Mouse (Mus musculus): ENCODE data around the gene Abt1. TPM values are rescaled to one million over a fixed set of nuclear protein-coding genes. Genes with fewer than 3 reads are reported as not detected.

Abt1 gene
- polyA plus RNA-seq, 1 experiment from 2014 or later = 11.9 TPM

- Histone ChIP-seq H3K36me3 (ENCODE audit: control insufficient read depth, insufficient read depth, low read length) (no peaks in the 10 kb centered on the region), H3K9me3 (ENCODE audit: control insufficient read depth, low read length) (no peaks in the 10 kb centered on the region), H3K27ac (ENCODE audit: low read depth) (peak overlapping the region; percentile 89; the same call in 1 of the 2 replicates), H3K9ac (ENCODE audit: low read length) (peak overlapping the region; percentile 67), H3K4me2 (ENCODE audit: low read length) (peak overlapping the region; percentile 79), H3K4me3 (ENCODE audit: low read depth, low read length) (peak overlapping the region; percentile 52), H3K27me3 (replicated peaks; ENCODE audit: control insufficient read depth, insufficient read depth, low read length) (no peaks in the 10 kb centered on the region), H3K4me1 (replicated peaks; ENCODE audit: control insufficient read depth, insufficient read depth, low read length) (peaks cover 21% of the 10 kb centered on the region; the same call in 1 of the 2 replicates)
- peak; percentile 66 for DNase-seq (ENCODE audit: low spot score)
- WGBS = 27% methylated on average over 10 of the region's 10 CpGs
- ATAC-seq (replicated peaks; ENCODE audit: low FRiP score, low TSS enrichment, low read depth) = no peak
These were observed 6.2 kb upstream of the Abt1 start for GRCm38 (mm10) chr13:23429771-23430380.

- Histone ChIP-seq H3K36me3 (ENCODE audit: control insufficient read depth, insufficient read depth, low read length) (no peaks in the 10 kb centered on the region), H3K9ac (ENCODE audit: low read length) (no peak overlapping the region), H3K4me1 (replicated peaks; ENCODE audit: control insufficient read depth, insufficient read depth, low read length) (peaks cover 19% of the 10 kb centered on the region; the same call in 1 of the 2 replicates), H3K4me3 (ENCODE audit: low read depth, low read length) (no peak overlapping the region), H3K9me3 (ENCODE audit: control insufficient read depth, low read length) (no peaks in the 10 kb centered on the region), H3K4me2 (ENCODE audit: low read length) (no peak overlapping the region), H3K27ac (ENCODE audit: low read depth) (no peak overlapping the region), H3K27me3 (replicated peaks; ENCODE audit: control insufficient read depth, insufficient read depth, low read length) (no peaks in the 10 kb centered on the region)
- DNase-seq (ENCODE audit: low spot score) = no peak
- WGBS = 64% methylated on average over 16 of the region's 16 CpGs
- no peak for ATAC-seq (replicated peaks; ENCODE audit: low FRiP score, low TSS enrichment, low read depth)
These were observed 4.7 kb upstream of the Abt1 start for GRCm38 (mm10) chr13:23428166-23428993.

GRCm38 (mm10) chr13:23427401-23427910 lies 3.8 kb upstream of the Abt1 start:
- Histone ChIP-seq H3K27me3 (replicated peaks; ENCODE audit: control insufficient read depth, insufficient read depth, low read length) (no peaks in the 10 kb centered on the region), H3K27ac (ENCODE audit: low read depth) (no peak overlapping the region), H3K4me1 (replicated peaks; ENCODE audit: control insufficient read depth, insufficient read depth, low read length) (peaks cover 23% of the 10 kb centered on the region; the same call in 1 of the 2 replicates), H3K4me3 (ENCODE audit: low read depth, low read length) (no peak overlapping the region), H3K36me3 (ENCODE audit: control insufficient read depth, insufficient read depth, low read length) (no peaks in the 10 kb centered on the region), H3K9ac (ENCODE audit: low read length) (no peak overlapping the region), H3K9me3 (ENCODE audit: control insufficient read depth, low read length) (no peaks in the 10 kb centered on the region), H3K4me2 (ENCODE audit: low read length) (no peak overlapping the region)
- no peak for ATAC-seq (replicated peaks; ENCODE audit: low FRiP score, low TSS enrichment, low read depth)
- 60% methylated on average over 10 of the region's 10 CpGs for WGBS
- DNase-seq (ENCODE audit: low spot score) = no peak

- no peak overlapping the region for H3K4me2 ChIP-seq (ENCODE audit: low read length)
- no peaks in the 10 kb centered on the region for H3K27me3 ChIP-seq (replicated peaks; ENCODE audit: control insufficient read depth, insufficient read depth, low read length)
- no peak overlapping the region for H3K27ac ChIP-seq (ENCODE audit: low read depth)
- DNase-seq (ENCODE audit: low spot score) (no peak), ATAC-seq (replicated peaks; ENCODE audit: low FRiP score, low TSS enrichment, low read depth) (no peak)
- WGBS = 25% methylated on average over 14 of the region's 14 CpGs
- no peaks in the 10 kb centered on the region for H3K9me3 ChIP-seq (ENCODE audit: control insufficient read depth, low read length)
- H3K4me1 ChIP-seq (replicated peaks; ENCODE audit: control insufficient read depth, insufficient read depth, low read length) = peaks cover 23% of the 10 kb centered on the region; the same call in 1 of the 2 replicates
- no peak overlapping the region for H3K4me3 ChIP-seq (ENCODE audit: low read depth, low read length)
- no peak overlapping the region for H3K9ac ChIP-seq (ENCODE audit: low read length)
- H3K36me3 ChIP-seq (ENCODE audit: control insufficient read depth, insufficient read depth, low read length) = peaks cover 4% of the 10 kb centered on the region
These were observed 3.3 kb upstream of the Abt1 start for GRCm38 (mm10) chr13:23426922-23427321.

GRCm38 (mm10) chr13:23426335-23426734 lies 2.7 kb upstream of the Abt1 start:
- Histone ChIP-seq H3K4me3 (ENCODE audit: low read depth, low read length) (no peak overlapping the region), H3K9ac (ENCODE audit: low read length) (no peak overlapping the region), H3K4me1 (replicated peaks; ENCODE audit: control insufficient read depth, insufficient read depth, low read length) (peaks cover 23% of the 10 kb centered on the region; the same call in 1 of the 2 replicates), H3K27me3 (replicated peaks; ENCODE audit: control insufficient read depth, insufficient read depth, low read length) (no peaks in the 10 kb centered on the region), H3K9me3 (ENCODE audit: control insufficient read depth, low read length) (no peaks in the 10 kb centered on the region), H3K36me3 (ENCODE audit: control insufficient read depth, insufficient read depth, low read length) (peaks cover 10% of the 10 kb centered on the region), H3K27ac (ENCODE audit: low read depth) (no peak overlapping the region), H3K4me2 (ENCODE audit: low read length) (no peak overlapping the region)
- ATAC-seq (replicated peaks; ENCODE audit: low FRiP score, low TSS enrichment, low read depth) (no peak), DNase-seq (ENCODE audit: low spot score) (peak; percentile 73)
- 24% methylated on average over 8 of the region's 8 CpGs for WGBS

GRCm38 (mm10) chr13:23425505-23425904 lies 1.8 kb upstream of the Abt1 start:
- 11% methylated on average over 9 of the region's 9 CpGs for WGBS
- peaks cover 23% of the 10 kb centered on the region; the same call in 1 of the 2 replicates for H3K4me1 ChIP-seq (replicated peaks; ENCODE audit: control insufficient read depth, insufficient read depth, low read length)
- DNase-seq (ENCODE audit: low spot score) = peak; percentile 81

GRCm38 (mm10) chr13:23424494-23425325 lies 1.0 kb upstream of the Abt1 start:
- peaks cover 27% of the 10 kb centered on the region for H3K36me3 ChIP-seq (ENCODE audit: control insufficient read depth, insufficient read depth, low read length)
- peak overlapping the region; percentile 73 for H3K4me2 ChIP-seq (ENCODE audit: low read length)
- peak overlapping the region; percentile 18; the same call in 1 of the 2 replicates for H3K27ac ChIP-seq (ENCODE audit: low read depth)
- DNase-seq (ENCODE audit: low spot score) (peak; percentile 91), ATAC-seq (replicated peaks; ENCODE audit: low FRiP score, low TSS enrichment, low read depth) (peak; percentile 64)
- WGBS = 2% methylated on average over 25 of the region's 25 CpGs
- H3K4me1 ChIP-seq (replicated peaks; ENCODE audit: control insufficient read depth, insufficient read depth, low read length) = peaks cover 19% of the 10 kb centered on the region; the same call in 1 of the 2 replicates
- H3K9me3 ChIP-seq (ENCODE audit: control insufficient read depth, low read length) = no peaks in the 10 kb centered on the region
- no peaks in the 10 kb centered on the region for H3K27me3 ChIP-seq (replicated peaks; ENCODE audit: control insufficient read depth, insufficient read depth, low read length)
- peak overlapping the region; percentile 97 for H3K4me3 ChIP-seq (ENCODE audit: low read depth, low read length)
- H3K9ac ChIP-seq (ENCODE audit: low read length) = no peak overlapping the region; the same call in 1 of the 2 replicates

More at GRCm38 (mm10) chr13:23425505-23425904, 1.8 kb upstream of the Abt1 start:
- Histone ChIP-seq H3K27ac (ENCODE audit: low read depth) (no peak overlapping the region), H3K27me3 (replicated peaks; ENCODE audit: control insufficient read depth, insufficient read depth, low read length) (no peaks in the 10 kb centered on the region), H3K4me2 (ENCODE audit: low read length) (peak overlapping the region; percentile 73), H3K9me3 (ENCODE audit: control insufficient read depth, low read length) (no peaks in the 10 kb centered on the region), H3K9ac (ENCODE audit: low read length) (no peak overlapping the region), H3K36me3 (ENCODE audit: control insufficient read depth, insufficient read depth, low read length) (peaks cover 19% of the 10 kb centered on the region), H3K4me3 (ENCODE audit: low read depth, low read length) (no peak overlapping the region)
- ATAC-seq (replicated peaks; ENCODE audit: low FRiP score, low TSS enrichment, low read depth) = no peak

GRCm38 (mm10) chr13:23424052-23424380 lies 350 bp upstream of the Abt1 start:
- no peaks in the 10 kb centered on the region for H3K9me3 ChIP-seq (ENCODE audit: control insufficient read depth, low read length)
- H3K27ac ChIP-seq (ENCODE audit: low read depth) = peak overlapping the region; percentile 65
- no peak for DNase-seq (ENCODE audit: low spot score)
- peaks cover 29% of the 10 kb centered on the region for H3K36me3 ChIP-seq (ENCODE audit: control insufficient read depth, insufficient read depth, low read length)
- WGBS = 1% methylated on average over 7 of the region's 7 CpGs
- H3K4me1 ChIP-seq (replicated peaks; ENCODE audit: control insufficient read depth, insufficient read depth, low read length) = peaks cover 15% of the 10 kb centered on the region; the same call in 1 of the 2 replicates
- peak overlapping the region; percentile 73 for H3K4me2 ChIP-seq (ENCODE audit: low read length)
- peak overlapping the region; percentile 97 for H3K4me3 ChIP-seq (ENCODE audit: low read depth, low read length)
- peak overlapping the region; percentile 92 for H3K9ac ChIP-seq (ENCODE audit: low read length)
- ATAC-seq (replicated peaks; ENCODE audit: low FRiP score, low TSS enrichment, low read depth) = no peak; the same call in 1 of the 2 replicates
- no peaks in the 10 kb centered on the region for H3K27me3 ChIP-seq (replicated peaks; ENCODE audit: control insufficient read depth, insufficient read depth, low read length)
